Mouse (Mus musculus) cerebellum, adult 11 months (tissue): Measurements from ENCODE around the gene Hoxd12.

ENCODE experiments used
- DNase-seq: peaks from one replicate; pipeline ENCODE4 v3.0.0; 2022

The Hoxd12 gene

DNA sequence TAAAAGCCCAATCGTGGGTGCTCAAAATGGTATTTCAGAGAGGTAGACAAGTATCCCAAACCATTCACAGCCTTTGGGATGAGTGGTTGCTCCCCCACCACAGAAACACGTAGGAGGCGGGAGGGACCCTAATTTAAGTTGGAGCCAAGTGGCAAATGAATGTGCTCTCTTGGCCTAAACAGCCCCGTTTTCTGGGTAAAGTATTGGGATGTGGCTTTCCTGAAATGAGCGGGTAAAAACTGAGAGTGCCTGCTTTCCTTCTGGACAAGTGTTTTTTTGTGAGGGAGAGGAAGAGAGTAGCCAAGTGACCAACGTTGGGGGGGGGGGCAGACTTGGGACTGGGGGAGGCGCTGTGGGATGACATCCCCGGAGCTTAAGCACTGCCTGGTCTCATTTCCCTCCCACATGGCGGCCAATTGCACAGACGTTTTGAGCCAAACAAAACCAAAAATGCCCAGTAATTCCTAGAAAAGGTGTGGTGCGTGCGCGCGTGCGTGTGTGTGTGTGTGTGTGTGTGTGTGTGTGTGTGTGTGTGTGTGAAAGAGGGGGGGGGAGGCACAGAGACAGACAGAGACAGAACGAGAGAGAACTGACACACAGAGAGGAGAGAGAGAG is 36.2 kb downstream of the Hoxd12 start:
- no peak for DNase-seq

DNA sequence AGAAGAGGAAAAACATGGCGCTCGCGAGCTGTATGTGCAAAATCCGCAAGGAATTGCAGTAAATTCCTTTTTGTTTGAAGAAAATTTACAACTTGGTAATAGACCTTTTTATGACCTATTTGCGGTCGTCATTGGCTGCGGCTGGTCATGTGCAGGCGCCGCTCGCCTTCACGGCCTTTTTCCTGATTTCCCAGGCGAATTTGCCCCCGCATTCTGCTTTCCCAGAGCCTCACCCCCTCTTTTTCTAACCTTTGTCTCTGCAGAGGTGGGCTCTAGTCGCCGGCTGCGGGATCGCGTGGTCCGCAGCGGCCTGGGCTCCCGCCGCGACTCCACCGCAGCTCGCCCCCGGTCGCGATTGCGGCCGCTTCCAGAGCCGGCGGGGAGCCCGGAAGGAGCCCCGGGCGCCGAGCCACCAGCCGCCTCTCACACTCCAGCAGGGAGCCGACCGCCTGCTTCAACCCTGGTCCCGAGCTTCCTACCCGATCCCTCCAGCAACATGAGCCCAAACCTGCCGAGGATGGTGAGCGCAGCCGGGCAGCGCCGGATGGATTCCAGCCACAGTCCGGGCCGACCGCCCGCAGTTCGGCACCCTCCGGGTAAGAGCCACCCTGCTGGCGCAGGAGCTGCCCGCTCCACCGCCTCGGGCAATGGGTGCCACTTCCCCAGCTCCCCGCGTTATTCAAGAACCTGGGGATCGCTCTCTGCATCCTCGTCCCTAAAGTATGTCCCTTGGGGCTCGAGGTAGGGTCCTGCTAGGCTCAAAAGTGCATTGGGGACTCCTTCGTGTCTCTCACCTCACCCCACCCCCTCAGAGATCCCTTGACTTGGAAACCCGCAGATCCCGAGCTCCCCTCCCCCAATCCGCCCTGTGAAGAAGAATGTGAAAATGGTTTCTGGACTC is 37.2 kb downstream of the Hoxd12 start, which contains the start of the genes Hoxd3 and Hoxd4:
Gene Hoxd3 (plus strand): TSS at position 207 of the 901 bp plus-strand sequence.
Gene Hoxd4 (plus strand): TSS at position 209 of the 901 bp plus-strand sequence.
- DNase-seq: no peak

DNA sequence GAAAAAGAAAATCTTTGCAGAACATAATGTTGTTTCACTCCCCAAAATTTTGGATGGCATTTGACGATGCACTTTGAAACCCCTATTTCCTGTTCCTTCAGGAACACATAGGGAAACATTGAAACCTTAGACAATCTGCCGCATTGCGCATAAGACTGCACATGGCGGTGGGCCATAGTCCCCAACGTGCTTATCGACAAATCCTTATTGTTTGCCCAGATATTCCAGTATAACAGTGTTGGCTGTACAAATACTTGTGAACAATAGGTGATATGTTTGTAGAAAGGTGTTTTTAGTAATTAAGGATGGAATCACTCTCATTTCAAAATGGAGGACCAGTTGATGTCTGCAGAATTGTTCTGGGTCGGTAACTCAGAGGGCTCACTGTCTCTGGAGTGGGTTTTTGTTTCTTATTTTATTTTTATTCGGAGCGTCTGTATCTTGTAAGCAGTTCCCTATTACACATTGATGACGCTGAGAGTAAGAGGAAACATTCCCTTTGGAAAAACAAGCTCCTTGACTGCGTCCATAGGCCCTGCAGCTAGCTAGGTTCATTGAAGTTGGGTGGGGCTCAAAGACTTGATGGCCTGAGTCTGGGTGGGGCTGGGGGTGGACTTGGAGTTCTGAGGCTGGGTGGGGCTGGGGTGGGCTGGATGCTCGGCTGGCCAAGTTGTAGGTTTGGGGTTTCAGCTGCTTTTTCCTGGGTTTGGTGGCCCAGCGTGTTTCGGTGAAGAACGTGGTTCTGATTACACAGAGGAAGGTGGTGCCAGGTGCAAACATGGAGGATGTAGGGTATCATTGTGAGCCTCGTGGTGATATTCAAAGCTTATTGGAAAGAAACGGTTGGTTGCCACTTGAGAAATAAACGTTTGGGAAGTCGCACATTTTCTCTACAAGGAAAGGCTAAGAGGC is 38.7 kb downstream of the Hoxd12 start:
- no peak for DNase-seq

DNA sequence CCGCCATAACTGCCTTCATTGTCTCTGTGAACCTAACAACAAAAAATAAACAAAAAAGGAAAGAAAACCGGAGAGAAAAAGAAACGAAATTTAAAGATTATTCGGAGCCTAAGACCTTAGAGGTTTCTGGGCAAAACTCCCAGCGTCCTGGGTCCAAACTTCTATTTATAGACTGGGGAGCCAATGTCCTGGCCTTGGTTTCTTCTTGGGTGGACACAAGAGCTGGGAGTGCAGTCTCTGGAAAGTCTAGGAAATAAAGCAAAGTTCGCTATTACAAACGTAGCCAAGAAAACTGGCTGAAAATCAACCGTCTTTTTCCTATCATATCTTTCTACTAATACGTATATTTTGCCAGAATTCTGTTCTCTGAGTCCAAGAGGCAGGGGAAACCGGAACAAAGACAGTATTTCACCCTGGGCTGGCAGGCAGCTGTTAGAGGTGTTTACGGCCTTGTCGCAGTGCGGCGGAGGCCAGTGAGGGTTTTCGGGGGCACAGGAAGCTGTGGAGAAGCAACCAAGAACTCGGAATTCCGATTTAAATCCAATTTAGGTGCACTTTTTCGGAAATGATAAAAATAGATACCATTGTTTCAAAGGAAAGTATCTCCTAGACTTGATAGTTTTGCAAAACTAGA is 39.5 kb downstream of the Hoxd12 start:
- no peak for DNase-seq

DNA sequence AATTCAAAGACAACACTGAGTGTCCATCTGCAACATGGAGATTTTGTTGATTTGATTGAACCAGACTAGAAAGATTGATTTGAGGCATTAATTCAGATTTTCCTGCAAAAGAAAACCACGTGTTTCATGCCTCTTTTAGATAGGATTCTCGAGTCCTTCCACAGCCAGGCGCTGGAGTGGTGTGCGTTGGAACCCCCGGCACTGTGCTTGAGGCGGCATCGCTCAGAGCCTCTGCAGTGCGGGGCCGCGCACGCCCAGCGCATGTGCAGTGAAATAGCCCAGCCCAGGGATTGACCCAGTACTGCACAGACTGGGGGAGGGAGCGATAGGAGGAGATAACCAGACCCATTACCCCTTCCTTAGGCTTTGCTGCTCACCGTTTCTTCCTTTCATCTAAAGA is 40.1 kb downstream of the Hoxd12 start:
- no peak for DNase-seq

DNA sequence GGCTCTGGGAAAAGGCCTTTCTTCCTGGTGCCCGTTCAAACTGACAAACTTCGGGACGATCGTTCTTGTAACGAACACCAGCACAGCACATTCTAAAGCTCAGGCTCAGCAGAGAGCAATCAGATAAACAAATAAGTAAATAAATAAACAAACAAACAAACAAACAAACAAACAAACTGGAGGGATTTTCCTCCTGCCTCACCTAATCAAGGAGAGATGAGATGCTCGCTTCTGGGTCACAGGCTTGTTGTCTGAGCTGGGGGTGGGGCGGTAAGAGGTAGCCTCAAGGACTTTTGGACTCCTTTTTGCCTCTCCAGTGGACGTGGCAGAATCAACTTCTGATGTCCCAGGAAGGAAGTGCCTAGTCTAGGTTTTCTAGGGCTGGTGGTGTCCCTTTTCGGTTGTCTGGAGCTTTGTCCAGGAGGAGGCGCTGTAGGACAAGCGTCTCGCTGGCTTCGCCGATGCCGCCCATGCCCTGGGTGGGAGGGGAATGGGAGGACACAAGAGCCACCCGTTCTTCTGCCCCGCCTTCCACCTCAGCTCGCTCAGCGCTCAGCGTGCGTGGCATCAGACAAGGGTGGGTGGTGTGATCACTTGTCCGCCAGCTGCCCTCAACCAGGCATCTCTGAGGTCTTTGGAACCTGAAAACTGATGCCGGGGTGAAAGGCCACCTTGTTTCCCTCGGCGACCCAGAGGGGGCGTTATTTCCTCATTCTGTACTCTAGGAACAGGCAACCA is 40.9 kb downstream of the Hoxd12 start:
- peak; percentile 20 for DNase-seq

DNA sequence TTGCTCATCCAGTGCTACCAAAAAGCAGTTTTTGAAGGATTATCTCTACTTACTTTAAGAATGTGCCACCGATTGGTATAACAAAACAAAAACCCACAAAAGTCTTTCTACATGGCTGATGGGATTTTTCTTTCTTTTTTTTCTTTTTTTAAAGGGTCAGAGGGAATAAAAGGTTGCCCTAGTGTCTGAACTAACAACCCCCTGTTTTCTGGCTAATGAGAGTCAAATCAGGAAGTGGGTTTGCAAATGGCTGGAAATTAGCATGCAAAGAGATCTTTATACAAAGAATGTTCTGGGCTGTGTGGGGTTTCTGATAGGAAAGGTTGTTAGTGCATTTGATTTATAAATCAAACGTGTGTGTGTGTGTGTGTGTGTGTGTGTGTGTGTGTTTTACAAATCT is 45.6 kb downstream of the Hoxd12 start:
- no peak for DNase-seq

DNA sequence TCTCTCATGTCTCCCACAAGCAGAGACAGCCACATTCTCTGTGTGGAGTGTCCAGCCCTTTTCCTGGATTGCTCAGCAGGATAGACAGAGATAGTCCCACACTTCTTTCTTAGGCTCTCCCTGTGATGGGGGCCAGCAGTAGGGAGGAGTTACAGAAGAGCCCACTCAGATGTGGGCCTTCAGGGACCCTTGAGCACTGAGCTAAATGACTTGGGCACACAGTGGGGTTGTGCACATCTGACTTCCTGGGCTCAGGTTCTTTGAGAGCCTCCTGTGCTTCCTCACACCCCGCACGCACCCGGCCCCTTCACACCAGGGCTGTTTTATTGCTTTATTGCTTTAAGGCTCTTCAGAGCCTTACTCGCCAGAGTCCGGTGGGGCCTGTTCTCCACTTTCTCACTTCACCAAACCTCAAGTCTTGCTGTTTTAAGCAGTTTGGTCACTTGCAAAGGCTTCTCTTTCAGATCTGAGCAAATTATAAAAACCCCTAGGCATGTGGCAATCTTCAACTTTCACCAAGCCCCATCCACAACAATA is 46.2 kb downstream of the Hoxd12 start:
- no peak for DNase-seq

DNA sequence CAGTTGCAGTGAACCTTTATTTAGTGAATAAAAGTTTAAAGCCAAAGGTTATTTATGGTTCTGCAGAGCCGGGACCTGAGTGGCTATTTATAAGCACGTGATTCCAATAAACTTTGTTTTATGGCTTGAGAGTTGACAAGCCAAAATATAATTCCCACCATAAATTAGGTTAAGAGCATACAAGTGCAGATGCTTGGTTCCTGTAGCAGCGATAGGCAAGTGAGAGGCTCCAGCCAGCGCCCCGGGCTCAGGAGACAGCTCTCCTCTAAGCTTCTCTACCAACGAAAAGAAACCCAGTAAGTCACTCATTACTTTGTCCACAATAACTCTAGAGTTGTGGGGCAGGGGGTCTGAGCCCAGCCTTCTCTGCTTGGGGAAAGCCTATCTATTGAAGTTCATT is 47.1 kb downstream of the Hoxd12 start:
- DNase-seq: no peak

DNA sequence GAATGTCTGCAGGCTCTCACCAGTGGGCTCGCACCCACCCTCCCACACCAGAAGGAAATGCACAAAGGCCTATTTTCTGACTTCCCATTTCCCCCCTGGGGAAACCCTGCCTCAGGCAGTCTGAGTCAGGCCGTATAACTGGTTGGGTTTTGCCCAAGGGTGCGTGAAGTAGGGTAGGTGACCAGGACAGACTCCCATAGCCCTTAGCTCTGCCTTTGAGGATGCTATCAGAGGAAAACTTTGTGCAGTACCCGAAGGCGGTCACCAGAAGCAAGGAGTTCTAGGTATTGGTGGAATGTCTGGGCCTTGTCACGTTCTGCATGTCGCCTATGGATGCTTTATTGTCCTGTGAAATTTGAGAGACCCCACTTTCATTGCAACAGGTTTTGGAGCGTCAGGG is 48.1 kb downstream of the Hoxd12 start:
- DNase-seq: no peak

DNA sequence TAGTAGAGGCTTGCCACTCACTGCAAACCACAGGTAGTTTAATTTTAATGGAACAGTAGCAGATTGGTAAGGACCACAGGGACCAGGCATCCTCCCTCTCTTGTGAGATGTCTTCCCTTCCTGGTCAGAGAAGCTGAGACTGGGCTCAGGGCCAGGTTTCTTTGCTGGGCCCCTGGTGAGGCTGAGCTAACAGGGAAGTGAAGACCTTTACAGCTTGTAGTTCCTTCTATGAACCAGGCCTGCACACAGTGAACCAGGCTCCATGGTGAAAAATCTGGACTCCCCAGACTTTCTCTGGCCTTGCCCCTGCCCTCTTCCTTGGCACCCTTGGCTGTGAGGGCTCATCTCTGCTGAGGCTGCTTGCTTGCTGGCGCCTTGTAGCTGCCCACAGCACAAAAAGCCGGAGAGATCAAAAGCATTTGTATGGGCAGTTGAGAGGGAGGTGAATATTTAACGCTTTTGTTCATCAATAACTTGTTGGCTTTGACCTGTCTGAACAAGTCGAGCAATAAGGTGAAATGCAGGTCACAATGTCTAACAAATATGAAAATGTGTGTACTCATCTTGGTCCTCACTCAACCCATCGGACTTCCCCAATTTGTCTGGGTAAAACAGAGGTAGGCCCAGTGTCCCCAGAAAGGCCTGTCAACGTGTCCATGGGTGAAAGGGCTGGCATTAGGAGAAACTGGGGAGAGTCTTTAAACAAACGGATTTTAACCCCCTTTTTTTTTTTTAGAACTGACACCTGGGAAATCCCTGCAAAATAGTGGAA is 49.6 kb downstream of the Hoxd12 start:
- no peak for DNase-seq

DNA sequence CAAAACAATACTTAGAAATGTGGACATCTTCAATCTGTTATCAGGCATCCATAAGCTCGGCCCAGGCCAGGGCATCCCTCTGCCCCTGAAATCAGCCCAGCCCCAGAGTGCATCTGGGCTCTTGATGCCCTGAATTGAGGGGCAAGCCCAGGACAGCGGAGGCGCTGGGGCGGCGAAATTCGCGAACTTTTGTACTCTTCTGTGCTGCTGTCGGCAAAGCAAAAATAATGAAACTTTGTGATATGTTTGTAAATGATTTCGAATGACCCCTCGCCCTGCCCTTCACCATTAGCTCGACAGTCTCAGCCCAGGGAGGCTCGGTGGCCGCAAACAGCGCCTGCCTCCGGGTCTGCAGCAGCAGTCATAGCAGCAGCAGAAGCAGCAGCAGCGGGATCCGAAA is 50.4 kb downstream of the Hoxd12 start:
- DNase-seq: no peak

DNA sequence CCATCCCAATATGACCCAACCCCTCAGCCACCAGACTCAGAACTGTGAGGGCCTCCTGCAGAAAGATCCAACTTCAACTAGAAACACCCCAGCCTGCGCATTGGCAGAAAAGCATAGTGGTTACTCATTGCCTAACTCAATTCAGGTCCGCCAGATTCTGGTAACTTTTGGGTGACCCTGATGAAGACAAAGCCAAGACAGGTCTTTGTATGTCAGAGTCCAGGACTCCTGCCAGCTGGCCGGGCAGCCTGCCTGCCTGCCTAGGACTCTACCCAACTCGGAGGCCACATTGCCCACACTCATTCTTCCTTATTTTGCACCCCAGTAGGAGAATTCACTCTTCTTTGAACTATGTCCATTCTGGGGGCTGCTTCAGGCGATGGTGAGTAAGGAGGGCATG is 51.7 kb downstream of the Hoxd12 start, which contains the start of gene Gm28230:
Gene Gm28230 (plus strand): TSS at position 178 of the 400 bp plus-strand sequence.
- no peak for DNase-seq

DNA sequence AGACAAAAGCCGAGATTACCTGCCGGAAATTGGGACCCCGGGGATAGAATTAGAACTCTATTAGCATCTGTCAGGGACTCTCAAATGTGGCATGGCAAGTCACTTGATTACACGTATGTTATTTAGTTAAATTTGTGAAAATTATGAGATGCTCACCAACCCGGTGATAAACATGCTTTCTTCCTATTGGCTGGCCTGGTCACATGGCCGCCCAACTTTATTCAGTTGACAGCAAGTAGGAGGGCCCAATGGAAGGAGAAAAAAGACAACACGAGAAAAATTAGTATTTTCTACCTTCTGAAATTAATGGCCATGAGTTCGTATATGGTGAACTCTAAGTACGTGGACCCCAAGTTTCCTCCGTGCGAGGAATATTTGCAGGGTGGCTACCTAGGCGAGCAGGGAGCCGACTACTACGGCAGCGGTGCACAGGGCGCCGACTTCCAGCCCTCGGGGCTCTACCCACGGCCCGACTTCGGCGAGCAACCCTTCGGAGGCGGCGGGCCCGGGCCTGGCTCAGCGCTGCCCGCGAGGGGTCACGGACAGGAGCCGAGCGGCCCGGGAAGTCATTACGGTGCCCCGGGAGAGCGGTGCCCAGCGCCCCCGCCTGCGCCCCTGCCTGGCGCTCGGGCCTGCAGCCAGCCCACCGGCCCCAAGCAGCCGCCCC is 52.3 kb downstream of the Hoxd12 start:
- no peak for DNase-seq
